Mouse (Mus musculus) hindbrain, embryonic 14.5 days (tissue): Measurements from ENCODE around the gene Abca8a. TPM values are rescaled to one million over a fixed set of nuclear protein-coding genes. Genes with fewer than 3 reads are reported as not detected.

ENCODE experiments used
- ATAC-seq: fragments of 200-750 bp; cut with Nextera tagmentation; 2 replicates; pipeline ENCODE4 v1.8.0; 2017; ENCODE audit warnings: moderate number of reproducible peaks, mild to moderate bottlenecking, moderate TSS enrichment, moderate library complexity; ENCODE audit not compliant: low FRiP score
- DNase-seq: peaks from one replicate; pipeline ENCODE4 v3.0.0-alpha.2; 2015; ENCODE audit warnings: low spot score
- H3K27ac ChIP-seq: fragments of 300-500 bp; sonication (generic); 2 replicates; pipeline ENCODE4 v1.5.1; 2014; ENCODE audit warnings: mild to moderate bottlenecking, moderate library complexity
- H3K27me3 ChIP-seq: fragments of 300-500 bp; sonication (generic); 2 replicates; pipeline ENCODE4 v1.6.1; 2014; ENCODE audit warnings: mild to moderate bottlenecking, low read length, mixed read lengths; ENCODE audit not compliant: control insufficient read depth, insufficient read depth
- H3K36me3 ChIP-seq: fragments of 300-500 bp; sonication (generic); replicated peaks from 2 replicates; pipeline ENCODE4 v1.6.1; 2014; ENCODE audit not compliant: control insufficient read depth, insufficient read depth
- H3K4me1 ChIP-seq: fragments of 300-500 bp; sonication (generic); replicated peaks from 2 replicates; pipeline ENCODE4 v1.6.1; 2014; ENCODE audit warnings: antibody characterized with exemption, low read length, mixed read lengths; ENCODE audit not compliant: control insufficient read depth, insufficient read depth
- H3K4me2 ChIP-seq: fragments of 300-500 bp; sonication (generic); replicated peaks from 2 replicates; pipeline ENCODE4 v1.6.1; 2014; ENCODE audit warnings: mild to moderate bottlenecking, moderate library complexity
- H3K4me3 ChIP-seq: fragments of 300-500 bp; sonication (generic); replicated peaks from 2 replicates; pipeline ENCODE4 v1.5.1; 2014; ENCODE audit warnings: mild to moderate bottlenecking, low read length
- H3K9ac ChIP-seq: fragments of 300-500 bp; sonication (generic); 2 replicates; pipeline ENCODE4 v1.6.1; 2014
- H3K9me3 ChIP-seq: fragments of 300-500 bp; sonication (generic); 2 replicates; pipeline ENCODE4 v1.6.1; 2016; ENCODE audit warnings: low read length; ENCODE audit not compliant: control insufficient read depth
- WGBS: fragments of 180-500 bp; shearing (Covaris S2); extraction: QIAGEN DNeasy Blood & Tissue Kit; methylation state at CpG from one replicate; pipeline ENCODE4 v1.1.7; 2014; 5-methylcytosine and 5-hydroxymethylcytosine counted together
- polyA plus RNA-seq: library from polyadenylated mRNA; unstranded; fragments of >200 nt; fragmentation: Nextera tagmentation; extraction: Ambion mirVana; gene quantifications from 2 replicates; pipeline ENCODE4 v1.2.1, GENCODE M21; 2014

The Abca8a gene
- polyA plus RNA-seq, 1 experiment from 2014 or later, result 0.54 TPM

DNA sequence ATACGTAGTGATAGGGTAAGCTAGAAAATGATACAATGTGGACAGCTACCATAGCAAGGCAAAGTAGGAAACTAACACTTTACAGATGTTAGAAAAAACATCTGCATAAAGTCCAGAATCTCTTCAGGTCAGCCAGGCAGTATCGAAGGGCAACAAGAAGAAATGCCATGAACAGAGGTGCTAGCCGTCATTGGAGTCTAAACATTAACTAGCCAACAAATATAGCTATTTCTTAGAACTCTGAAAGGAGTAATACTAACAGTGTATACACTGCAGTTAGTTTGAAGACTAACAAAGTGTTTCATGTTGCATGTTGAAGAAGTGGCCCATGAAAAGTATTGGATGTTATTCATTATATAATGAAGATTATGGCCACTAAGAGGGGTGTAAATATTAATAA lies 23.6 kb downstream of the Abca8a start:
- no peak overlapping the region for H3K4me2 ChIP-seq
- no peaks in the 10 kb centered on the region for H3K4me1 ChIP-seq
- no peak overlapping the region for H3K27ac ChIP-seq
- DNase-seq, result no peak
- H3K9me3 ChIP-seq, result no peaks in the 10 kb centered on the region
- WGBS, result 85% methylated on average over 3 of the region's 3 CpGs
- H3K36me3 ChIP-seq, result no peaks in the 10 kb centered on the region
- H3K27me3 ChIP-seq, result no peaks in the 10 kb centered on the region
- H3K9ac ChIP-seq, result no peak overlapping the region
- no peak for ATAC-seq
- H3K4me3 ChIP-seq, result no peak overlapping the region

GRCm38 (mm10) chr11:110061032-110061431 lies 34.7 kb downstream of the Abca8a start:
- 88% methylated on average over 4 of the region's 4 CpGs for WGBS
- DNase-seq (no peak), ATAC-seq (no peak)
- Histone ChIP-seq H3K27me3 (no peaks in the 10 kb centered on the region), H3K36me3 (no peaks in the 10 kb centered on the region), H3K4me2 (no peak overlapping the region), H3K9ac (no peak overlapping the region), H3K4me1 (no peaks in the 10 kb centered on the region), H3K9me3 (no peaks in the 10 kb centered on the region), H3K4me3 (no peak overlapping the region), H3K27ac (no peak overlapping the region)

GRCm38 (mm10) chr11:110060127-110060526 lies 35.7 kb downstream of the Abca8a start:
- H3K4me2 ChIP-seq, result no peak overlapping the region
- H3K4me3 ChIP-seq, result no peak overlapping the region
- H3K27me3 ChIP-seq, result no peaks in the 10 kb centered on the region
- H3K27ac ChIP-seq, result no peak overlapping the region
- 63% methylated on average over 2 of the region's 2 CpGs for WGBS
- DNase-seq (no peak), ATAC-seq (no peak)
- H3K9ac ChIP-seq, result no peak overlapping the region
- no peaks in the 10 kb centered on the region for H3K4me1 ChIP-seq
- no peaks in the 10 kb centered on the region for H3K36me3 ChIP-seq
- H3K9me3 ChIP-seq, result no peaks in the 10 kb centered on the region

DNA sequence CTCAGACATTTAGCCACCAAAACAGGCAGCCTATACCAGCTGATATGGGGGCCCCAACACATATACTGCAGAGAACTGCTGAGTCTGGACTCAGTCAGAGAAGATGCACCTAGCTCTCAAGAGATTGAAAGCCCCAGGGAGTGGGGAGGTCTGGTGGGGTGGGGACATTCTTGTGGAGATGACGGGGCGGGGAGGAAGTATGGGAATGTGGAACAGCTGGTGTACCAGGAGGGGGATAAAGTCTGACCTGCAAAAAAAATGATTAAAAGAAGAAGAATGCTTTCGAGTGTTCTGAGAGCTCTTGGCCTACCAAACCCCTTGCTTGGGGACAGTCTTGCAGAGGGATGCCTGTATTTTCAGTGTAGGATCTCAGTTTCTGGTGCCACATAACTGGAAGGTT lies 42.1 kb downstream of the Abca8a start:
- H3K36me3 ChIP-seq, result no peaks in the 10 kb centered on the region
- 80% methylated on average over 3 of the region's 3 CpGs for WGBS
- no peaks in the 10 kb centered on the region for H3K4me1 ChIP-seq
- H3K9ac ChIP-seq, result no peak overlapping the region
- H3K4me2 ChIP-seq, result no peak overlapping the region
- H3K27me3 ChIP-seq, result no peaks in the 10 kb centered on the region
- ATAC-seq, result no peak
- no peak overlapping the region for H3K27ac ChIP-seq
- DNase-seq, result no peak
- no peaks in the 10 kb centered on the region; the same call in 1 of the 2 replicates for H3K9me3 ChIP-seq
- no peak overlapping the region for H3K4me3 ChIP-seq

- H3K36me3 ChIP-seq, result no peaks in the 10 kb centered on the region
- no peaks in the 10 kb centered on the region for H3K9me3 ChIP-seq
- WGBS, result 97% methylated on average over 2 of the region's 2 CpGs
- ATAC-seq (no peak), DNase-seq (no peak)
- H3K9ac ChIP-seq, result no peak overlapping the region
- H3K27ac ChIP-seq, result no peak overlapping the region
- no peaks in the 10 kb centered on the region for H3K27me3 ChIP-seq
- no peak overlapping the region for H3K4me3 ChIP-seq
- peaks cover 6% of the 10 kb centered on the region; the same call in 1 of the 2 replicates for H3K4me1 ChIP-seq
- H3K4me2 ChIP-seq, result no peak overlapping the region
Measured at GRCm38 (mm10) chr11:110037795-110038194, 58.0 kb downstream of the Abca8a start.

- H3K27ac ChIP-seq, result no peak overlapping the region
- ATAC-seq, result no peak
- no peak for DNase-seq
- no peak overlapping the region for H3K9ac ChIP-seq
- no peaks in the 10 kb centered on the region for H3K36me3 ChIP-seq
- no peak overlapping the region for H3K4me3 ChIP-seq
- no peaks in the 10 kb centered on the region for H3K27me3 ChIP-seq
- no peaks in the 10 kb centered on the region for H3K9me3 ChIP-seq
- H3K4me1 ChIP-seq, result no peaks in the 10 kb centered on the region
- H3K4me2 ChIP-seq, result no peak overlapping the region
- WGBS, result 89% methylated on average over 7 of the region's 7 CpGs
Measured at GRCm38 (mm10) chr11:110028913-110029695, 66.7 kb downstream of the Abca8a start.

DNA sequence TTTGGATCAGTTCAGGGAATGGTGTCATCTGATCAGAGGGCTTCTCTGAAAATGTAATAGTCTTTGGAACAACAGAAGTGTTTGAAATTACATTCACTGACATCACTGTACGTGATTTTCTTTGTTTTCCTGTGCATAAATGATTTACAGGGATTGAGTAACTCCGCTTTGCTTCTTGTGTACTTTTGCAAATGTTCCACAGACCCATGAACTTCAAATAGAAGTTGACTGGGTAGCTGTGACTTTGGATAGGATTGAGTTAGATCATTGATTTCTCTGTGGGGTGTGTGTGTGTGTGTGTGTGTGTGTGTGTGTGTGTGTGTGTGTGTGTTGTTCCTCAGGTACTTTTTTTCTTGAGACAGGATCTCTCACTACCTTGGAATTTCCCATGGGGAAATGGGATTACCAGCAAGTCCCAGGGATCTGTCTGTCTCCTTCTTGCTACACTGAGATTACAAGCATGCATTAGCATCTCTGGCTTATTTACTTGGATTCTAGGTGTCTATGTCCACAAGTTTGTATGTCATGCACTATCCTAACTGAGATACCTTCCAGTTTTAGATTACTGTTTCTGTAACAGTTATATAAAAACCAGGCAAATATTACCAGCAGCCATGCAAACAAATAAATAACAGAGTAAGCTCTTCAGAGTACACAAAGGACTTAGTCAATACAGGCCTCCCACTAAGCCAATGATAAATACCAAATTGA lies 84.8 kb downstream of the Abca8a start:
- H3K9me3 ChIP-seq, result no peaks in the 10 kb centered on the region
- no peaks in the 10 kb centered on the region for H3K27me3 ChIP-seq
- DNase-seq (no peak), ATAC-seq (no peak)
- H3K36me3 ChIP-seq, result no peaks in the 10 kb centered on the region
- no peaks in the 10 kb centered on the region for H3K4me1 ChIP-seq
- H3K4me3 ChIP-seq, result no peak overlapping the region
- no peak overlapping the region for H3K4me2 ChIP-seq
- H3K27ac ChIP-seq, result no peak overlapping the region
- no peak overlapping the region for H3K9ac ChIP-seq
- WGBS, result 87% methylated on average over 2 of the region's 2 CpGs

GRCm38 (mm10) chr11:109995624-109996023 lies 100.2 kb downstream of the Abca8a start, which contains the start of gene Abca8b:
TSS of gene Abca8b (minus strand) at chr11:109995845.
- H3K36me3 ChIP-seq, result no peaks in the 10 kb centered on the region
- H3K4me3 ChIP-seq, result peak within 1 kb of the TSS; percentile 37
- ATAC-seq (peak; percentile 94), DNase-seq (peak; percentile 80)
- H3K27ac ChIP-seq, result peak within 1 kb of the TSS; percentile 68
- peak within 1 kb of the TSS; percentile 49 for H3K9ac ChIP-seq
- WGBS, result under 1% methylated on average over 15 of the region's 15 CpGs
- no peaks in the 10 kb centered on the region for H3K27me3 ChIP-seq
- H3K9me3 ChIP-seq, result no peaks in the 10 kb centered on the region
- H3K4me1 ChIP-seq, result peaks cover 6% of the 10 kb centered on the region
- H3K4me2 ChIP-seq, result peak within 1 kb of the TSS; percentile 55

DNA sequence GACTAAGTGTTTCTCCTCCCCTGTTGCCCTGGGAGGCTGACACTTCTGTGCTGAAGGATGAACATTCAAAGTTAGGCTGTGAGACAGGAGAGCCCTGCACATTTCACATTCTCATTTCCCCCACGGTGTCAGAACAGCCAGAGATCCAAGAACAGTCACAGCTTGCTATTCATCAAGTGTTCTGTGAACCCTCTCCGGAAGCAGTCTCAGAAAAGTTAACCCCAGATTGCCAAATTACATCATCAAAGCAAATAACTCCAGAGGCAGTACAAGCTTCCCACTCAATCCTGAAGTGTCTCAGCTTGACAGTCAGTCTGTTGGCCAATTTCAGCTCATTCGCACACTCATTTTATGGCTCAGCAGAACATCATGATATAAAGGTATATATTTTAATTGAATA lies 100.8 kb downstream of the Abca8a start:
- Histone ChIP-seq H3K27ac (peak overlapping the region; percentile 68; the same call in 1 of the 2 replicates), H3K36me3 (no peaks in the 10 kb centered on the region), H3K4me2 (peak overlapping the region; percentile 55), H3K4me1 (peaks cover 6% of the 10 kb centered on the region), H3K4me3 (peak overlapping the region; percentile 37), H3K9me3 (no peaks in the 10 kb centered on the region), H3K9ac (peak overlapping the region; percentile 49; the same call in 1 of the 2 replicates), H3K27me3 (no peaks in the 10 kb centered on the region)
- peak; percentile 40; the same call in 1 of the 2 replicates for ATAC-seq
- WGBS, result 5% methylated on average over 3 of the region's 3 CpGs
- DNase-seq, result peak; percentile 38
